Mouse (Mus musculus) liver, embryonic 13.5 days (tissue): Measurements from ENCODE around the gene 2810408A11Rik. TPM values are rescaled to one million over a fixed set of nuclear protein-coding genes. Genes with fewer than 3 reads are reported as not detected.

ENCODE experiments used
- ATAC-seq: fragments of 200-750 bp; cut with Nextera tagmentation; 2 replicates; pipeline ENCODE4 v1.8.0; 2017; ENCODE audit warnings: low read depth, mild to moderate bottlenecking, moderate number of reproducible peaks, moderate library complexity
- DNase-seq: peaks from one replicate; pipeline ENCODE4 v3.0.0; 2022
- H3K27ac ChIP-seq: fragments of 300-500 bp; sonication (generic); 2 replicates; pipeline ENCODE4 v1.5.1; 2015; ENCODE audit warnings: moderate library complexity, mild to moderate bottlenecking, inconsistent platforms
- H3K27me3 ChIP-seq: fragments of 300-500 bp; sonication (generic); 2 replicates; pipeline ENCODE4 v1.6.1; 2015; ENCODE audit warnings: mild to moderate bottlenecking, inconsistent platforms
- H3K36me3 ChIP-seq: fragments of 300-500 bp; sonication (generic); 2 replicates; pipeline ENCODE4 v1.6.1; 2015; ENCODE audit warnings: mild to moderate bottlenecking, inconsistent platforms
- H3K4me1 ChIP-seq: fragments of 300-500 bp; sonication (generic); replicated peaks from 2 replicates; pipeline ENCODE4 v1.6.1; 2015; ENCODE audit warnings: inconsistent platforms
- H3K4me2 ChIP-seq: fragments of 300-500 bp; sonication (generic); 2 replicates; pipeline ENCODE4 v1.6.1; 2015; ENCODE audit warnings: inconsistent platforms, mild to moderate bottlenecking, moderate library complexity
- H3K4me3 ChIP-seq: fragments of 300-500 bp; sonication (generic); replicated peaks from 2 replicates; pipeline ENCODE4 v1.5.1; 2015; ENCODE audit warnings: mild to moderate bottlenecking, inconsistent platforms
- H3K9ac ChIP-seq: fragments of 300-500 bp; sonication (generic); 2 replicates; pipeline ENCODE4 v1.6.1; 2015; ENCODE audit warnings: mild to moderate bottlenecking, inconsistent platforms
- H3K9me3 ChIP-seq: fragments of 300-500 bp; sonication (generic); replicated peaks from 2 replicates; pipeline ENCODE4 v1.6.1; 2016; ENCODE audit warnings: inconsistent platforms
- WGBS: fragments of 180-500 bp; shearing (Covaris S2); methylation state at CpG from one replicate; pipeline ENCODE4 v1.1.7; 2015; ENCODE audit not compliant: insufficient replicate concordance; 5-methylcytosine and 5-hydroxymethylcytosine counted together
- polyA plus RNA-seq: library from polyadenylated mRNA; unstranded; fragments of >200 nt; fragmentation: Nextera tagmentation; extraction: Ambion mirVana; gene quantifications from 2 replicates; pipeline ENCODE4 v1.2.1, GENCODE M21; 2015

The 2810408A11Rik gene
- polyA plus RNA-seq, 1 experiment from 2014 or later = 0.89 TPM

- Histone ChIP-seq H3K4me3 (peak overlapping the region; percentile 66; the same call in 1 of the 2 replicates), H3K4me2 (peak overlapping the region; percentile 97), H3K9me3 (no peaks in the 10 kb centered on the region), H3K27me3 (0 out of 2 replicates have a peak, but pooled peaks cover 4% of the 10 kb centered on the region), H3K27ac (peak overlapping the region; percentile 85), H3K9ac (peak overlapping the region; percentile 75), H3K36me3 (no peaks in the 10 kb centered on the region), H3K4me1 (peaks cover 88% of the 10 kb centered on the region)
- 25% methylated on average over 6 of the region's 6 CpGs for WGBS
- ATAC-seq = peak; percentile 69
- peak; percentile 55 for DNase-seq
Measured at GRCm38 (mm10) chr11:69878952-69879351, 21.8 kb downstream of the 2810408A11Rik start.

GRCm38 (mm10) chr11:69878399-69878798 is 22.4 kb downstream of the 2810408A11Rik start:
- H3K4me3 ChIP-seq = 0 out of 2 replicates have a peak overlapping the region, but pooled peaks have one; percentile 1
- H3K27me3 ChIP-seq = 0 out of 2 replicates have a peak, but pooled peaks cover 4% of the 10 kb centered on the region
- no peak for DNase-seq
- H3K27ac ChIP-seq = peak overlapping the region; percentile 85
- H3K4me1 ChIP-seq = peaks cover 82% of the 10 kb centered on the region
- peak overlapping the region; percentile 97 for H3K4me2 ChIP-seq
- 77% methylated on average over 3 of the region's 3 CpGs for WGBS
- no peaks in the 10 kb centered on the region for H3K36me3 ChIP-seq
- peak overlapping the region; percentile 75 for H3K9ac ChIP-seq
- H3K9me3 ChIP-seq = no peaks in the 10 kb centered on the region
- ATAC-seq = no peak

- Histone ChIP-seq H3K36me3 (no peaks in the 10 kb centered on the region), H3K4me1 (peaks cover 82% of the 10 kb centered on the region), H3K9me3 (no peaks in the 10 kb centered on the region), H3K4me3 (peak within 1 kb of the TSS; percentile 18; the same call in 1 of the 2 replicates), H3K9ac (peak within 1 kb of the TSS; percentile 75), H3K27me3 (0 out of 2 replicates have a peak, but pooled peaks cover 4% of the 10 kb centered on the region), H3K4me2 (peak within 1 kb of the TSS; percentile 97), H3K27ac (peak within 1 kb of the TSS; percentile 85)
- DNase-seq (no peak), ATAC-seq (no peak)
- 76% methylated on average over 11 of the region's 11 CpGs for WGBS
Measured at GRCm38 (mm10) chr11:69877878-69878277, 22.9 kb downstream of the 2810408A11Rik start, which contains the start of gene Tmem95. Gene Tmem95 (minus strand): TSS chr11:69878018.

GRCm38 (mm10) chr11:69876867-69877266 is 23.9 kb downstream of the 2810408A11Rik start:
- 1% methylated on average over 12 of the region's 12 CpGs for WGBS
- H3K27me3 ChIP-seq = 0 out of 2 replicates have a peak, but pooled peaks cover 3% of the 10 kb centered on the region
- peaks cover 78% of the 10 kb centered on the region for H3K4me1 ChIP-seq
- peak; percentile 82 for DNase-seq
- H3K9ac ChIP-seq = peak overlapping the region; percentile 42; the same call in 1 of the 2 replicates
- no peaks in the 10 kb centered on the region for H3K36me3 ChIP-seq
- no peaks in the 10 kb centered on the region for H3K9me3 ChIP-seq
- H3K27ac ChIP-seq = peak overlapping the region; percentile 24; the same call in 1 of the 2 replicates
- ATAC-seq = peak; percentile 21; the same call in 1 of the 2 replicates
- peak overlapping the region; percentile 18; the same call in 1 of the 2 replicates for H3K4me3 ChIP-seq
- peak overlapping the region; percentile 44 for H3K4me2 ChIP-seq

GRCm38 (mm10) chr11:69876186-69876585 is 24.6 kb downstream of the 2810408A11Rik start:
- DNase-seq = no peak
- H3K4me3 ChIP-seq = no peak overlapping the region
- no peaks in the 10 kb centered on the region for H3K27me3 ChIP-seq
- WGBS = 35% methylated on average over 7 of the region's 7 CpGs
- no peaks in the 10 kb centered on the region for H3K36me3 ChIP-seq
- H3K4me1 ChIP-seq = peaks cover 71% of the 10 kb centered on the region
- H3K4me2 ChIP-seq = peak overlapping the region; percentile 44; the same call in 1 of the 2 replicates
- ATAC-seq = no peak
- peak overlapping the region; percentile 60; the same call in 1 of the 2 replicates for H3K27ac ChIP-seq
- 0 out of 2 replicates have a peak overlapping the region, but pooled peaks have one; percentile 6 for H3K9ac ChIP-seq
- H3K9me3 ChIP-seq = no peaks in the 10 kb centered on the region

GRCm38 (mm10) chr11:69872451-69872850 is 28.3 kb downstream of the 2810408A11Rik start:
- Histone ChIP-seq H3K4me1 (peaks cover 48% of the 10 kb centered on the region), H3K27ac (0 out of 2 replicates have a peak overlapping the region, but pooled peaks have one; percentile 16), H3K9me3 (no peaks in the 10 kb centered on the region), H3K27me3 (no peaks in the 10 kb centered on the region), H3K4me2 (no peak overlapping the region), H3K9ac (no peak overlapping the region), H3K36me3 (no peaks in the 10 kb centered on the region), H3K4me3 (no peak overlapping the region)
- no peak for ATAC-seq
- 74% methylated on average over 4 of the region's 4 CpGs for WGBS
- DNase-seq = no peak

GRCm38 (mm10) chr11:69871822-69872221 is 29.0 kb downstream of the 2810408A11Rik start:
- no peak overlapping the region for H3K4me3 ChIP-seq
- no peak overlapping the region for H3K4me2 ChIP-seq
- no peaks in the 10 kb centered on the region for H3K27me3 ChIP-seq
- no peak for DNase-seq
- H3K9me3 ChIP-seq = no peaks in the 10 kb centered on the region
- H3K4me1 ChIP-seq = peaks cover 48% of the 10 kb centered on the region
- no peak overlapping the region for H3K9ac ChIP-seq
- no peak for ATAC-seq
- H3K27ac ChIP-seq = no peak overlapping the region
- WGBS = 80% methylated on average over 7 of the region's 7 CpGs
- no peaks in the 10 kb centered on the region for H3K36me3 ChIP-seq

GRCm38 (mm10) chr11:69870289-69871069 is 30.3 kb downstream of the 2810408A11Rik start:
- 56% methylated on average over 2 of the region's 2 CpGs for WGBS
- no peak overlapping the region for H3K4me3 ChIP-seq
- no peak overlapping the region for H3K4me2 ChIP-seq
- no peak overlapping the region for H3K9ac ChIP-seq
- H3K27ac ChIP-seq = no peak overlapping the region; the same call in 1 of the 2 replicates
- peaks cover 44% of the 10 kb centered on the region for H3K4me1 ChIP-seq
- no peaks in the 10 kb centered on the region for H3K27me3 ChIP-seq
- peak; percentile 58; the same call in 1 of the 2 replicates for ATAC-seq
- no peak for DNase-seq
- H3K36me3 ChIP-seq = no peaks in the 10 kb centered on the region
- no peaks in the 10 kb centered on the region for H3K9me3 ChIP-seq

GRCm38 (mm10) chr11:69867335-69867734 is 33.5 kb downstream of the 2810408A11Rik start:
- H3K4me1 ChIP-seq = peaks cover 57% of the 10 kb centered on the region
- H3K9me3 ChIP-seq = no peaks in the 10 kb centered on the region
- WGBS = 33% methylated on average over 9 of the region's 9 CpGs
- H3K4me2 ChIP-seq = no peak overlapping the region
- ATAC-seq (peak; percentile 63), DNase-seq (no peak)
- H3K27ac ChIP-seq = no peak overlapping the region; the same call in 1 of the 2 replicates
- no peaks in the 10 kb centered on the region for H3K27me3 ChIP-seq
- no peak overlapping the region for H3K4me3 ChIP-seq
- peak overlapping the region; percentile 23; the same call in 1 of the 2 replicates for H3K9ac ChIP-seq
- H3K36me3 ChIP-seq = no peaks in the 10 kb centered on the region

- Histone ChIP-seq H3K9ac (no peak overlapping the region), H3K4me2 (no peak overlapping the region), H3K4me3 (no peak overlapping the region), H3K27ac (peak overlapping the region; percentile 89), H3K9me3 (no peaks in the 10 kb centered on the region), H3K36me3 (no peaks in the 10 kb centered on the region), H3K4me1 (peaks cover 52% of the 10 kb centered on the region), H3K27me3 (no peaks in the 10 kb centered on the region)
- WGBS = 87% methylated on average over 9 of the region's 9 CpGs
- no peak for DNase-seq
- ATAC-seq = no peak
Measured at GRCm38 (mm10) chr11:69865561-69865960, 35.2 kb downstream of the 2810408A11Rik start.

GRCm38 (mm10) chr11:69864138-69864860 is 36.5 kb downstream of the 2810408A11Rik start:
- Histone ChIP-seq H3K27ac (peak overlapping the region; percentile 89), H3K27me3 (peaks cover 6% of the 10 kb centered on the region), H3K9ac (peak overlapping the region; percentile 74), H3K9me3 (no peaks in the 10 kb centered on the region), H3K36me3 (no peaks in the 10 kb centered on the region), H3K4me2 (peak overlapping the region; percentile 56), H3K4me3 (no peak overlapping the region), H3K4me1 (peaks cover 49% of the 10 kb centered on the region)
- no peak for DNase-seq
- WGBS = 24% methylated on average over 8 of the region's 8 CpGs
- peak; percentile 60 for ATAC-seq
